Mouse (Mus musculus): ENCODE measurements at regions not wholly inside any gene's neighbourhood (a gene's known extent, or its start where the extent isn't known, plus 50 kb on each side); places are given as distances from the start of the nearest gene placed in this dataset.

- no peak for DNase-seq (ENCODE audit: low spot score)
- intact Hi-C loops (cut with DNase I): no loop called here
Observed at GRCm38 (mm10) chr12:99643016-99643415, 79.6 kb upstream of the Foxn3 start.

GRCm38 (mm10) chr12:99642131-99642895 lies 78.9 kb upstream of the Foxn3 start:
- intact Hi-C loops (cut with DNase I): no loop called here
- DNase-seq (ENCODE audit: low spot score): no peak

- no peak for DNase-seq (ENCODE audit: low spot score)
- intact Hi-C loops (cut with DNase I): no loop called here
Observed at GRCm38 (mm10) chr12:99641278-99641677, 77.9 kb upstream of the Foxn3 start.

GRCm38 (mm10) chr12:99640214-99641151 lies 77.1 kb upstream of the Foxn3 start:
- DNase-seq (ENCODE audit: low spot score): no peak
- intact Hi-C loops (cut with DNase I): no loop called here

- intact Hi-C loops (cut with DNase I): no loop called here
- no peak for DNase-seq (ENCODE audit: low spot score)
Observed at GRCm38 (mm10) chr12:99639847-99640213, 76.4 kb upstream of the Foxn3 start.

- intact Hi-C loops (cut with DNase I): no loop called here
- no peak for DNase-seq (ENCODE audit: low spot score)
Observed at GRCm38 (mm10) chr12:99639118-99639517, 75.7 kb upstream of the Foxn3 start.

GRCm38 (mm10) chr12:99637986-99638385 lies 74.6 kb upstream of the Foxn3 start:
- intact Hi-C loops (cut with DNase I): no loop called here
- DNase-seq (ENCODE audit: low spot score): no peak

- intact Hi-C loops (cut with DNase I): no loop called here
- no peak for DNase-seq (ENCODE audit: low spot score)
Observed at GRCm38 (mm10) chr12:99636234-99636633, 72.9 kb upstream of the Foxn3 start.

GRCm38 (mm10) chr12:99635361-99635760 lies 72.0 kb upstream of the Foxn3 start:
- intact Hi-C loops (cut with DNase I): no loop called here
- DNase-seq (ENCODE audit: low spot score): no peak

- intact Hi-C loops (cut with DNase I): no loop called here
- no peak for DNase-seq (ENCODE audit: low spot score)
Observed at GRCm38 (mm10) chr12:99634726-99635125, 71.3 kb upstream of the Foxn3 start.

- intact Hi-C loops (cut with DNase I): no loop called here
- DNase-seq (ENCODE audit: low spot score): no peak
Observed at GRCm38 (mm10) chr12:99633678-99634077, 70.3 kb upstream of the Foxn3 start.

GRCm38 (mm10) chr12:99632988-99633387 lies 69.6 kb upstream of the Foxn3 start:
- no peak for DNase-seq (ENCODE audit: low spot score)
- intact Hi-C loops (cut with DNase I): no loop called here

- intact Hi-C loops (cut with DNase I): loop anchor here (5.0 kb wide), 3 partner anchors 203 to 532 kb away; partner anchors contain the start of genes Efcab11 and Tdp1
- no peak for DNase-seq (ENCODE audit: low spot score)
Observed at GRCm38 (mm10) chr12:99629606-99630005, 66.2 kb upstream of the Foxn3 start.

GRCm38 (mm10) chr12:99628421-99628820 lies 65.0 kb upstream of the Foxn3 start:
- intact Hi-C loops (cut with DNase I): loop anchor here (5.0 kb wide), 3 partner anchors 204 to 531 kb away; partner anchors contain the start of genes Efcab11 and Tdp1
- DNase-seq (ENCODE audit: low spot score): no peak

GRCm38 (mm10) chr12:99627898-99628231 lies 64.5 kb upstream of the Foxn3 start:
- DNase-seq (ENCODE audit: low spot score): no peak
- intact Hi-C loops (cut with DNase I): loop anchor here (5.0 kb wide), 3 partner anchors 204 to 531 kb away; partner anchors contain the start of genes Efcab11 and Tdp1

- peak; percentile 87 for DNase-seq (ENCODE audit: low spot score)
- intact Hi-C loops (cut with DNase I): loop anchor here (5.0 kb wide), 3 partner anchors 205 to 530 kb away; partner anchors contain the start of genes Efcab11 and Tdp1
Observed at GRCm38 (mm10) chr12:99627201-99627897, 64.0 kb upstream of the Foxn3 start.

- intact Hi-C loops (cut with DNase I): loop anchor here (5.0 kb wide), 3 partner anchors 206 to 529 kb away; partner anchors contain the start of genes Efcab11 and Tdp1
Observed at GRCm38 (mm10) chr12:99626147-99626546, 62.8 kb upstream of the Foxn3 start.

GRCm38 (mm10) chr12:99625094-99625493 lies 61.7 kb upstream of the Foxn3 start:
- DNase-seq (ENCODE audit: low spot score): no peak
- intact Hi-C loops (cut with DNase I): loop anchor here (2.0 to 5.0 kb wide), 5 partner anchors 30 to 528 kb away; partner anchors contain the start of genes Efcab11, Foxn3 and Tdp1

More at GRCm38 (mm10) chr12:99626147-99626546, 62.8 kb upstream of the Foxn3 start:
- no peak for DNase-seq (ENCODE audit: low spot score)

- no peak for DNase-seq (ENCODE audit: low spot score)
- intact Hi-C loops (cut with DNase I): no loop called here
Observed at GRCm38 (mm10) chr12:99622238-99622637, 58.9 kb upstream of the Foxn3 start.

- intact Hi-C loops (cut with DNase I): no loop called here
- no peak for DNase-seq (ENCODE audit: low spot score)
Observed at GRCm38 (mm10) chr12:99617241-99617804, 53.9 kb upstream of the Foxn3 start.
